Mouse (Mus musculus) right cerebral cortex, postnatal 10 days (tissue): ENCODE results near the gene Abcb8.
"Not testable (repeated sequence)": the region's sequence is repeated elsewhere in the genome, so short reads cannot be mapped to it uniquely, and the experiment has no call there.

Source experiments
- DNase-seq, 2 experiments: peaks; one replicate each; pipeline ENCODE4 v3.0.0; 2021; ENCODE audit warnings: low spot score in 2 of 2

Abcb8 gene

GRCm38 (mm10) chr5:24394165-24394894, 867 bp downstream of the Abcb8 start:
- DNase-seq, result peak; percentile 97 to 98

DNA sequence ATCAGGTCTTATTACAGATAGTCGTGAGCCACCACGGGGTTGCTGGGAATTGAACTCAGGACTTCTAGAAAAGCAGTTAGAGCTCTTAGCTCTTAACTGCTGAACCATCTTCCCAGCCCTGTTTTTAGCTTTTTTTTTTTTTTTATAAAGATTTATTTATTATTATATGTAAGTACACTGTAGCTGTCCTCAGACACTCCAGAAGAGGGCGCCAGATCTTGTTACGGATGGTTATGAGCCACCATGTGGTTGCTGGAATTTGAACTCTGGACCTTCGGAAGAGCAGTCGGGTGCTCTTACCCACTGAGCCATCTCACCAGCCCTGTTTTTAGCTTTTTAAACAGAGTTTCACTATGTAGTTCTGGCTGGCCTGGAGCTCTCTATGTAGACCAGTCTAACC, 2.8 kb downstream of the Abcb8 start:
- DNase-seq, result not testable (repeated sequence)

GRCm38 (mm10) chr5:24399686-24400085, 6.2 kb downstream of the Abcb8 start:
- DNase-seq, result no peak

- DNase-seq, result no peak
Observed at GRCm38 (mm10) chr5:24400362-24400761, 6.9 kb downstream of the Abcb8 start.

- no peak for DNase-seq
Observed at GRCm38 (mm10) chr5:24400911-24401605, 7.6 kb downstream of the Abcb8 start.

DNA sequence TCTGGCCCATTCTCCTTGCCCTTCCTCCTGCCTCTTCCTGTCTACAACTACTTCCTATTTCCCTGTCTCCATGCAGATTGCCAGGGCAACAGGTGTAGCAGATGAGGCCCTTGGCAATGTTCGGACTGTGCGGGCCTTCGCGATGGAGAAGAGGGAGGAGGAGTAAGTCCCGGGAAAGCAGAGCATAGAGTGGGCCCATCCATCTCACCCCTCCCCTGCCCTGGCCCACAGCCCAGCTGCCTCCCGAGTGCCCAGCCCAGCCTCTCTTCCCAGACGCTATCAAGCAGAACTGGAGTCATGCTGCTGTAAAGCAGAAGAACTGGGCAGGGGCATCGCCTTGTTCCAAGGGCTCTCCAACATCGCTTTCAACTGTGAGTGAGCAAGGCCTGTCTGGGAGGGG, 8.5 kb downstream of the Abcb8 start:
- DNase-seq, result no peak

- DNase-seq, result no peak
Observed at GRCm38 (mm10) chr5:24404594-24405360, 11.3 kb downstream of the Abcb8 start.

GRCm38 (mm10) chr5:24405389-24405876, 12.0 kb downstream of the Abcb8 start:
- DNase-seq, result no peak

DNA sequence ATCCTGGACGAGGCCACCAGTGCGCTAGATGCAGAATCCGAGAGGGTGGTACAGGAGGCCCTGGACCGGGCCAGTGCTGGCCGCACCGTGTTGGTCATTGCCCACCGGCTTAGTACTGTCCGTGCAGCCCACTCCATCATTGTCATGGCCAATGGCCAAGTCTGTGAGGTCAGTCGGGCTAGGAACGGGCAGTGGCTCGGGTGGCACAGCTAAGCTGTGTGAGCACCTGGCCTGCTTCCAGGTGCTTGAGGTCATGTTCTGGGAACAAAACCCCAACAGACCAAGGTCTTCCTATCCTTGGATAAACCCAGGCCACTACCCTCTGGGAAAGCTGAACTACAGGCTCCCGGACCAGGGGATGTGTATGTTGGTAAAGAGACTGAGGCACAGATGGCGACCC, 15.2 kb downstream of the Abcb8 start:
- DNase-seq, result no peak

DNA sequence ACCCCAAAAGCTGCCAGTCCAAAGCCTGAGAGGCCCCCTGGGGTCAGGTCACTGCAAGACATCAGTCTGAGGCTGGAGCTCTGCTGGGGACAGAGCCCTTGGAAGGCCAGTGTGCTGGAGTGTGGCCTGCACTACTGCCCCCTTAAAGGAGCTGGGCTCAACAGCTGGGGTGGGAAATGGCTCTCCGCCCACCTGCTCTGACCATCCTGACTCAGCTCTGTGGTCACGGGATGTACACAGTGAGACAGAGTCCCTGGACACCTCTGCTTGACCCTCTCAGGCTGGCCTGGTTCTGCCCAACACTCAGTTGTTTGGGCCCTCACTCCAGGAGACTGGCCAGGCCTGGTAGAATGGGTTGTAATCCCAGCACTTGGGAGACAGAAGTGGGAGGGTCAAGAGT, 16.0 kb downstream of the Abcb8 start:
- DNase-seq, result no peak

GRCm38 (mm10) chr5:24412063-24412462, 18.6 kb downstream of the Abcb8 start:
- DNase-seq, result no peak

GRCm38 (mm10) chr5:24413042-24413693, 19.7 kb downstream of the Abcb8 start, which contains the start of gene Asic3:
Asic3 (plus strand) TSS chr5:24413392.
- no peak for DNase-seq

DNA sequence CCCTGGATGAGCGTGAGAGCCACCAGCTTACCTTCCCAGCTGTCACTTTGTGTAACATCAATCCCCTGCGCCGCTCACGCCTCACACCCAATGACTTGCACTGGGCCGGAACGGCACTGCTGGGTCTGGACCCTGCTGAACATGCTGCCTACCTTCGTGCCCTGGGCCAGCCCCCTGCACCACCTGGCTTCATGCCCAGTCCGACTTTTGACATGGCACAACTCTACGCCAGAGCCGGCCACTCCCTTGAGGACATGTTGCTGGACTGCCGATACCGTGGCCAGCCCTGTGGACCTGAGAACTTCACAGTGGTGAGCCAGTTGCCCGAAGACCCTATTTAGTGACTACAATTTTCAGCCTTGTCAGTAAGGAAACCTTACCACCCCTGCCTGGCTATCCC, 20.5 kb downstream of the Abcb8 start:
- DNase-seq, result no peak

GRCm38 (mm10) chr5:24416222-24416736, 22.8 kb downstream of the Abcb8 start:
- peak; percentile 74 to 80 for DNase-seq

DNA sequence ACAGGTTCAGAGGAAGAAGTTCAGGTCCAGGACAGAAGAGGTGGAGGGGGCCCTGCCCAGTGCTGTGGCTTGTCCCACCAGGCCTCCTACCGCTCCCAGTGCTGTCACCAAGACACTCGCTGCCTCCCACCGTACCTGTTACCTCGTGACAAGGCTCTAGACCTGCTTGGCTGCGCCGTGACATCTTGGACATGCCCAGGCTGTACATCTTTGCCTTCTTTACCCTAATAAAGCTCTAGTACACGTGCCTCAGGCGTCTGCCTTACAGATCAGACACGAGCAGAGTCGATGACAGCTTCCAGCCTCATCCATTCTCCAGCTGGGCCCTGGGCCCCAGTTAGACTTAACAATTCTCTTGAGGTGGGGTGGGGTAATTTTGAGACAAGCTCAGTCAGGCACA, 24.1 kb downstream of the Abcb8 start:
- no peak for DNase-seq

GRCm38 (mm10) chr5:24420381-24420780, 26.9 kb downstream of the Abcb8 start:
- DNase-seq, result no peak

DNA sequence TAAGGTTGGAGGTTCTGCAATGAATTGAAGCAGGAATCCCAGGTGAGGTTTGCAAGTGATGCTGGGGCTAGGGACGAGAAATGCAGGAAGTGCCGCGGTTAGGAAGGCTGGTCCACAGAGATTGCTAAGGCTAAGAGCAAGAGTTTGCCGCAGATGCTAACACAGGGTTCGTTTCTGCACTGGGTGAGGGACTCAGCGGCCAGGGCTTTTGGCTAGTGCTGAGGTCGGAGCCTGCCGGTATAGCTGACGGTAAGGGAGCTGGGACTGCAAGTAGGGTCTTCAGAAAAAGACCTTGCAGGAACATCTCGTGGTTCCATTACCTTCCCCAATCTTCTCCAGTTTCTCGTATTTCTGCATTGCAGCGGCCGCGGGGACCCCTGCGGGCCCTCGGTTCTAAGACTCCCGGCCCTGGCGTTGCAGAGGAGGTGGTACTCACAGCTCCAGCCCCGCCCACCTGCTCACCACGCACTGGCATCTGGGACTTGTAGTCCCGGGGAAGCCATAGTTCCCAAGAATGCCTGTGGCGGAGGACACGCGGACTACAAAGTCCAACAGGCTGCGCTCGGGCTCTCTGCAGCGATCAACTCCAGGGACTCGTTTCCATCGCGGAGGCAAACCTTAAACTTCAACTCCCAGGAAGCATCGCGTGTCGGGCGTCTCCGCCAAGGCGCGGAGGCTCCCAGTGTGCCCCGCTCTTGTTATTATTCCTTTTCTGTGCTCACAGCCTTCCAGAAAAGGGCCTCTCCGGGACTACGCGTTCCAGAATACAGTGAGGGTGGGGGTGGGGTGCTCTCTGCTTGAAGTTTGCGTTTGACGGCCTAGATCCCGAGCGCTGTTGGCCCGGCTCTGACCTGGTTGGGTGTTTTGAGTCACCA, 29.9 kb downstream of the Abcb8 start, which contains the start of the genes Cdk5 and Slc4a2:
Gene Cdk5, minus strand, starts transcription at position 402 of the 875 bp plus-strand sequence.
Gene Slc4a2, plus strand, starts transcription at position 709 of the 875 bp plus-strand sequence.
- DNase-seq, result peak; percentile 100

DNA sequence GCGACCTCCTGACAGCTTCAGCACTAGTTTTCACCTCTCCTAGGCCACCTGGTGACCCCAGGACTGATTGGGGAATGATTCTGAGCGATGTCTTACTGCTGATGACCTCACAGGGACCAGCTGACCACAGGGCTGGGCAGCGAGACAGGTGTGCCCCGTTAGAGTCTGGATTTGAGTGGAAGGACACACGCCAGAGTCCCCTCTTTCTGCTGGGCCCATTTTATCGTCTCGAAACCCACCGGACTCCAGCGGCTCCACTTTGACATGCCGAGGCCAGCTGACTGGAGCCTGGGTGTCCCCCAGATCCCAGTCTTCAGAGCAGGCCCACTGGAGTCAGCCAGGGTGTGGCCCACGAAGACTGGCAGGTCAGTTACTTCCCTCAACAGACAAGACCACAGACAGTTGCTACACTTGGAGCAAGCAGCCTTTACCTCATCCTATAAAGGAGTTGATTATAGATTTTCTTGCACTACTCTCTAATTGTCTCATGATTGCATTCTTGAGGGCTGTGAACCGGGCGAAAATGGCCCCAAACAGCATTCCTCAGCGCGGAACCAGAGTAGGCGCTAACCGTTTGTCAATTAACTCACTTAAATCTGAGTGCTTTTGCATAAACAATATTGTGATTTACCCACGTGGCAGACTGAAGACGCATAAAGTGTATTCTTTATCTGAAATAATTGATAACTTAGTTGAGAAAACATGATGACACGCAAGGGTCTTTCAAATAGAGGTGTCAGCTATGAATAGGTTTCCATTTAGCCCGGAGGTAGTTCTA, 30.7 kb downstream of the Abcb8 start:
- no peak for DNase-seq

- peak; percentile 85 for DNase-seq
Observed at GRCm38 (mm10) chr5:24424861-24425411, 31.5 kb downstream of the Abcb8 start.
